Mouse (Mus musculus) CH12.LX (cell line): ENCODE measurements around the gene Syn3. TPM values are rescaled to one million over a fixed set of nuclear protein-coding genes. Genes with fewer than 3 reads are reported as not detected.

Source experiments
- DNase-seq: peaks from one replicate; pipeline ENCODE4 v3.0.0-alpha.2; 2013; ENCODE audit errors: extremely low read depth
- H3K27ac ChIP-seq: 2 replicates; pipeline ENCODE4 v1.5.1; 2012; ENCODE audit warnings: low read depth, mild to moderate bottlenecking, control low read depth, moderate library complexity; ENCODE audit not compliant: insufficient read depth
- H3K27me3 ChIP-seq: replicated peaks from 2 replicates; pipeline ENCODE3; 2012; ENCODE audit warnings: inconsistent platforms
- H3K36me3 ChIP-seq, 2 experiments: replicated peaks in 1 of 2; 2 replicates each; pipeline versions ENCODE3 to v1.6.1; 2012; ENCODE audit warnings: inconsistent platforms in 1 of 2, low read length in 1 of 2, mild to moderate bottlenecking in 1 of 2, mixed read lengths in 1 of 2, moderate library complexity in 1 of 2; ENCODE audit not compliant: control insufficient read depth in 1 of 2, insufficient read depth in 1 of 2
- H3K4me1 ChIP-seq, 2 experiments: 2 replicates each; pipeline ENCODE4 v1.6.1; 2012; ENCODE audit warnings: inconsistent platforms in 1 of 2, moderate library complexity in 1 of 2; ENCODE audit not compliant: insufficient read depth in 2 of 2, control insufficient read depth in 1 of 2
- H3K4me2 ChIP-seq: 2 replicates; pipeline ENCODE4 v1.6.1; 2012; ENCODE audit warnings: low read depth, mild to moderate bottlenecking, control low read depth; ENCODE audit not compliant: poor library complexity, insufficient read depth, severe bottlenecking
- H3K4me3 ChIP-seq, 3 experiments: fragments of 150-350 bp in 1 of 3; sonication (generic) in 1 of 3; replicated peaks in 1 of 3; 2 replicates each; pipeline versions ENCODE3 to v1.5.1; 2011 to 2012; ENCODE audit warnings: low read depth in 2 of 3, low read length in 2 of 3, mild to moderate bottlenecking in 2 of 3, moderate library complexity in 2 of 3, control low read depth in 1 of 3, improper control_type of control experiment in 1 of 3, inconsistent platforms in 1 of 3, mixed read lengths in 1 of 3; ENCODE audit not compliant: poor library complexity in 1 of 3
- H3K79me2 ChIP-seq: replicated peaks from 2 replicates; pipeline ENCODE4 v1.6.1; 2012; ENCODE audit warnings: mild to moderate bottlenecking, moderate library complexity; ENCODE audit not compliant: control insufficient read depth, poor library complexity, insufficient read depth, severe bottlenecking; ENCODE audit errors: extremely low read depth
- H3K9ac ChIP-seq: 2 replicates; pipeline ENCODE4 v1.6.1; 2012; ENCODE audit warnings: low read depth, mild to moderate bottlenecking, control low read depth, moderate library complexity; ENCODE audit not compliant: insufficient read depth
- H3K9me3 ChIP-seq: replicated peaks from 2 replicates; pipeline ENCODE3; 2012; ENCODE audit warnings: low read length, inconsistent platforms, mixed read lengths
- CHD2 ChIP-seq: IDR thresholded peaks from 2 replicates; pipeline ENCODE4 v1.6.1; 2011; ENCODE audit warnings: low read length, improper control_type of control experiment
- E2F4 ChIP-seq: IDR thresholded peaks from 2 replicates; pipeline ENCODE4 v1.6.1; 2011; ENCODE audit warnings: low read depth, low read length, improper control_type of control experiment; ENCODE audit not compliant: insufficient replicate concordance
- ETS1 ChIP-seq: conservative IDR thresholded peaks from 2 replicates; pipeline ENCODE4 v1.6.1; 2012; ENCODE audit warnings: low read depth, mild to moderate bottlenecking, inconsistent platforms, low read length, improper control_type of control experiment, moderate library complexity
- GABPA ChIP-seq: IDR thresholded peaks from 2 replicates; pipeline ENCODE4 v1.6.1; 2012; ENCODE audit warnings: low read depth, low read length, improper control_type of control experiment, inconsistent platforms; ENCODE audit not compliant: insufficient replicate concordance
- HCFC1 ChIP-seq: IDR thresholded peaks from 2 replicates; pipeline ENCODE4 v1.6.1; 2012; ENCODE audit warnings: low read depth, mild to moderate bottlenecking, inconsistent platforms, low read length, improper control_type of control experiment
- IRF4 ChIP-seq: IDR thresholded peaks from 2 replicates; pipeline ENCODE4 v1.6.1; 2014; ENCODE audit warnings: low read depth, mild to moderate bottlenecking, inconsistent platforms, low read length, improper control_type of control experiment
- JUN ChIP-seq: IDR thresholded peaks from 2 replicates; pipeline ENCODE4 v1.6.1; 2011; ENCODE audit warnings: low read depth, mild to moderate bottlenecking, low read length, improper control_type of control experiment, moderate library complexity; ENCODE audit not compliant: insufficient read depth
- JUND ChIP-seq: conservative IDR thresholded peaks from 2 replicates; pipeline ENCODE4 v1.6.1; 2011; ENCODE audit warnings: low read depth, low read length, improper control_type of control experiment
- KAT2A ChIP-seq: IDR thresholded peaks from 2 replicates; pipeline ENCODE4 v1.6.1; 2012; ENCODE audit warnings: low read length, improper control_type of control experiment, inconsistent platforms; ENCODE audit not compliant: insufficient replicate concordance
- MAFK ChIP-seq: IDR thresholded peaks from 2 replicates; pipeline ENCODE4 v1.6.1; 2011; ENCODE audit warnings: low read length, improper control_type of control experiment; ENCODE audit not compliant: insufficient replicate concordance
- MAX ChIP-seq: IDR thresholded peaks from 2 replicates; pipeline ENCODE4 v1.6.1; 2011; ENCODE audit warnings: low read length, improper control_type of control experiment
- MEF2A ChIP-seq: IDR thresholded peaks from 2 replicates; pipeline ENCODE4 v1.6.1; 2014; ENCODE audit warnings: low read depth, mild to moderate bottlenecking, inconsistent platforms, low read length, improper control_type of control experiment, borderline replicate concordance
- NELFE ChIP-seq: IDR thresholded peaks from 2 replicates; pipeline ENCODE4 v1.6.1; 2011; ENCODE audit warnings: low read depth, low read length, improper control_type of control experiment
- PAX5 ChIP-seq: IDR thresholded peaks from 2 replicates; pipeline ENCODE4 v1.6.1; 2012; ENCODE audit warnings: low read length, inconsistent platforms, mixed read lengths
- POLR2A ChIP-seq: IDR thresholded peaks from 2 replicates; pipeline ENCODE4 v1.6.1; 2011; ENCODE audit warnings: low read depth, mild to moderate bottlenecking, improper control_type of control experiment, low read length
- POLR2AphosphoS2 ChIP-seq: IDR thresholded peaks from 2 replicates; pipeline ENCODE4 v1.6.1; 2011; ENCODE audit warnings: low read depth, low read length, improper control_type of control experiment
- RAD21 ChIP-seq: IDR thresholded peaks from 2 replicates; pipeline ENCODE4 v1.6.1; 2011; ENCODE audit warnings: low read depth, mild to moderate bottlenecking, low read length, improper control_type of control experiment, moderate library complexity
- RCOR1 ChIP-seq: conservative IDR thresholded peaks from 2 replicates; pipeline ENCODE4 v1.6.1; 2012; ENCODE audit warnings: low read depth, mild to moderate bottlenecking, inconsistent platforms, low read length, improper control_type of control experiment
- SIN3A ChIP-seq: IDR thresholded peaks from 2 replicates; pipeline ENCODE4 v1.6.1; 2012; ENCODE audit warnings: low read length, improper control_type of control experiment, inconsistent platforms
- SMC3 ChIP-seq: IDR thresholded peaks from 2 replicates; pipeline ENCODE4 v1.6.1; 2011; ENCODE audit warnings: low read depth, low read length, improper control_type of control experiment
- TBP ChIP-seq: conservative IDR thresholded peaks from 2 replicates; pipeline ENCODE4 v1.6.1; 2011; ENCODE audit warnings: low read depth, low read length, improper control_type of control experiment
- TCF12 ChIP-seq: IDR thresholded peaks from 2 replicates; pipeline ENCODE4 v1.6.1; 2014; ENCODE audit warnings: low read depth, mild to moderate bottlenecking, inconsistent platforms, low read length, improper control_type of control experiment
- UBTF ChIP-seq: IDR thresholded peaks from 2 replicates; pipeline ENCODE4 v1.6.1; 2012; ENCODE audit warnings: low read depth, mild to moderate bottlenecking, inconsistent platforms, low read length, improper control_type of control experiment, moderate library complexity
- USF1 ChIP-seq: IDR thresholded peaks from 2 replicates; pipeline ENCODE4 v1.6.1; 2014; ENCODE audit warnings: low read depth, mild to moderate bottlenecking, inconsistent platforms, low read length, improper control_type of control experiment
- USF2 ChIP-seq: conservative IDR thresholded peaks from 2 replicates; pipeline ENCODE4 v1.6.1; 2011; ENCODE audit warnings: low read depth, low read length, improper control_type of control experiment
- ZC3H11A ChIP-seq: IDR thresholded peaks from 2 replicates; pipeline ENCODE4 v1.6.1; 2012; ENCODE audit warnings: low read depth, mild to moderate bottlenecking, inconsistent platforms, low read length, improper control_type of control experiment
- ZKSCAN1 ChIP-seq: IDR thresholded peaks from 2 replicates; pipeline ENCODE4 v1.6.1; 2012; ENCODE audit warnings: low read depth, inconsistent platforms, low read length, improper control_type of control experiment, borderline replicate concordance
- ZMIZ1 ChIP-seq: IDR thresholded peaks from 2 replicates; pipeline ENCODE4 v1.6.1; 2012; ENCODE audit warnings: low read depth, mild to moderate bottlenecking, inconsistent platforms, low read length, improper control_type of control experiment
- ZNF384 ChIP-seq: IDR thresholded peaks from 2 replicates; pipeline ENCODE4 v1.6.1; 2012; ENCODE audit warnings: low read depth, low read length, improper control_type of control experiment, inconsistent platforms
- dilution Hi-C: fragments of 300-500 bp; cut with MboI; formaldehyde crosslinking; loops from 2 replicates; pipeline ENCODE4 v1.14.3; 2020; ENCODE audit warnings: low sequenced_read_pairs; ENCODE audit not compliant: extremely low pct_unique_long_range_greater_than_20kb, extremely low pct_ligation_motif_present
- in situ Hi-C: fragments of 300-500 bp; cut with MboI; formaldehyde crosslinking; loops from 3 replicates; pipeline ENCODE4 v1.14.3; 2019; ENCODE audit warnings: low sequenced_read_pairs, low pct_ligation_motif_present, low pct_unique_long_range_greater_than_20kb, mixed read lengths
- polyA plus RNA-seq: library from polyadenylated mRNA; unstranded; fragments of >175 nt; gene quantifications from 2 replicates; pipeline ENCODE4 v1.2.1, GENCODE M21; 2012; ENCODE audit warnings: low read depth; ENCODE audit not compliant: insufficient read length
- total RNA-seq, 2 experiments: library from RNA; depleted of rRNA; stranded (reverse); fragments of 300-350 nt in 1 of 2; fragments of >200 nt in 1 of 2; gene quantifications; 2 replicates each; pipeline ENCODE4 v1.2.3; 2012 to 2014

Gene Syn3
- total and polyA plus RNA-seq, 3 experiments: 2.8 to 8.9 (median 5.6) TPM

DNA sequence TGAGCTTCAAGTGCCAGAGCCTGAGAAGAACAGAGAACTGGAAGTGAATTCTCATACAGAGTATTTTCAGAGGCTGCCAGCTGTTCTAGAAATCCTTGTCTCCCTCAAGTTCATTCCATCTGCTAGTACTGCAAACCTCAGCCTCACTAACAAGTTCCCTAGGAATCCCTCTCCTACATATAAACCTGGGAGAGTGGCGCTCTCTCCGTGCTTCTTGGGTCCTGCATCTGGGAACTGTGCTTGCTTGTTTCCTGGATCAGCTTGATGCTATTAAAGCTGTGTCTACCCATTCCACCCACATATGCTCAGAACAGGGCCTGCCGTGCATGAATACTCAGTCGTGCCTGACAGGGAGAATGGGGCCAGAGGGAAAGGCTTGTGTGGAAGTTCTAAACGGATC lies 5.6 kb downstream of the Syn3 start:
- TF ChIP-seq SIN3A (peak; percentile 45; the same call in 1 of the 2 replicates), GABPA (no peak), MAX (0 out of 2 replicates have a peak, but pooled peaks have one; percentile 32), USF1 (0 out of 2 replicates have a peak, but pooled peaks have one; percentile 0)
- Histone ChIP-seq H3K79me2 (peaks cover 32% of the 10 kb centered on the region), H3K4me2 (peak overlapping the region; percentile 8), H3K27ac (peak overlapping the region; percentile 20; the same call in 1 of the 2 replicates), H3K9me3 (no peaks in the 10 kb centered on the region), H3K4me3 (no peak overlapping the region), H3K9ac (peak overlapping the region; percentile 20; the same call in 1 of the 2 replicates), H3K27me3 (no peaks in the 10 kb centered on the region), H3K4me1 (peaks cover 27 to 76% of the 10 kb centered on the region in 2 experiments), H3K36me3 (peaks cover 3 to 37% of the 10 kb centered on the region in 2 experiments)
- dilution Hi-C loops (no loop called here), in situ Hi-C loops (no loop called here)
- no peak for DNase-seq

DNA sequence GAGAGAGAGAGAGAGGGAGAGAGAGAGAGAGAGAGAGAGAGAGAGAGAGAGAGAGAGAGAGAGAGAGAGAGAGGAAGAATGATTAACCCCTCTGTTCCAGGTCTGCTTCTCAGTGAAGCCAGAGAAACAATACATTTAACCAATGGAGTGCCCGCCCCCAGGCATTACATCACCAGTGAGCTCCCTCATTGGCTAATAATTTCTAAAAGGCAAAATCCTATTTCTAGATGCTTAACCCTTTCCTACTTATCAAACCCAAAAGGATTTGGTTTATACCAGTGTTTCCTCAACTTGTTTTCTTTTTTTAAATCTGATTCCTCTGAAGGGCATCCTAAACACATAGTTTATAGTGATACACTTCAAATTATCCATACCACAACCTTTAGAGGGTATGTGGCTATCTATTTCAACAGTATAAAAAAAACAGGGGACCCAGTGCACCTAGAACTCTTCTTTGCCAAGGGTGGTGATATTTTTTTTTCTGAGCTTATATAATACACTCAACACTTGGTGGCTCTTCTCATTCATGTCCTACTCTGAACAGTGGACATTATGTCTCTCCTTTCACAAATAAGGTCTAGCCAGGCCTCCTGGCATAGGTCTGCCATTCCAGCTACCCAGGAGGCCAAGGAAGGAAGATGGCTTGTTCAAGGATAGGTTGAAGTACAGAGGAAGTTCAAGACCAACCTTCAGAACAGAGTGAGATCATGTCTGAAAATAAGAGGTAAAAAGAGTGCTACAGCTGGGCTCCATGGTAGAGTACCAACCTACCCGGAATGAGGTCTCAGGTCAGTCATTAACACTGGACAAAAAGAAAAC lies 6.4 kb downstream of the Syn3 start:
- Histone ChIP-seq H3K4me1 (peaks cover 29 to 78% of the 10 kb centered on the region in 2 experiments), H3K27me3 (no peaks in the 10 kb centered on the region), H3K27ac (peak overlapping the region; percentile 74), H3K4me3 (peak overlapping the region; percentile 67 to 74 (median 73)), H3K9me3 (no peaks in the 10 kb centered on the region), H3K36me3 (peaks cover 3 to 45% of the 10 kb centered on the region in 2 experiments), H3K4me2 (peak overlapping the region; percentile 96), H3K9ac (peak overlapping the region; percentile 81), H3K79me2 (peaks cover 39% of the 10 kb centered on the region)
- dilution Hi-C loops: no loop called here
- in situ Hi-C loops: no loop called here
- DNase-seq: peak; percentile 72
- no peak for TF ChIP-seq ZC3H11A
- peak; percentile 89 for TF ChIP-seq JUND
- no peak for TF ChIP-seq PAX5
- TF ChIP-seq IRF4: no peak
- TF ChIP-seq RAD21: no peak
- peak; percentile 57 for TF ChIP-seq POLR2A
- TF ChIP-seq JUN: peak; percentile 91
- TF ChIP-seq USF2: no peak
- no peak for TF ChIP-seq GABPA
- peak; percentile 63; the same call in 1 of the 2 replicates for TF ChIP-seq MEF2A
- TF ChIP-seq UBTF: no peak
- 0 out of 2 replicates have a peak, but pooled peaks have one; percentile 2 for TF ChIP-seq KAT2A
- TF ChIP-seq USF1: no peak
- no peak for TF ChIP-seq MAX
- TF ChIP-seq TBP: peak; percentile 96
- peak; percentile 58; the same call in 1 of the 2 replicates for TF ChIP-seq POLR2AphosphoS2
- peak; percentile 65; the same call in 1 of the 2 replicates for TF ChIP-seq TCF12
- TF ChIP-seq ZNF384: peak; percentile 57
- TF ChIP-seq MAFK: no peak
- no peak; the same call in none of the 2 replicates for TF ChIP-seq SIN3A
- peak; percentile 64; the same call in 1 of the 2 replicates for TF ChIP-seq E2F4
- TF ChIP-seq NELFE: peak; percentile 70
- TF ChIP-seq ZKSCAN1: no peak
- TF ChIP-seq RCOR1: no peak
- no peak for TF ChIP-seq CHD2
- TF ChIP-seq ZMIZ1: peak; percentile 95
- TF ChIP-seq SMC3: no peak
- TF ChIP-seq ETS1: no peak; the same call in 1 of the 2 replicates
- TF ChIP-seq HCFC1: peak; percentile 34; the same call in 1 of the 2 replicates
